Mouse (Mus musculus) MEL (cell line): ENCODE results near the gene Sec16b. TPM values are rescaled to one million over a fixed set of nuclear protein-coding genes. Genes with fewer than 3 reads are reported as not detected.
A peak's percentile ranks its signal among the peaks of the same experiment; 100 is the strongest.

Experiments used
- DNase-seq: peaks from one replicate; pipeline ENCODE4 v3.0.0; 2011; ENCODE audit warnings: low read depth, low spot score
- H3K27ac ChIP-seq: 2 replicates; pipeline ENCODE4 v1.5.1; 2012; ENCODE audit warnings: low read depth, mild to moderate bottlenecking, control low read depth, low read length, moderate library complexity; ENCODE audit not compliant: control insufficient read depth
- H3K27me3 ChIP-seq, 2 experiments: fragments of 150-350 bp in 1 of 2; sonication (generic) in 1 of 2; 2 replicates each; pipeline ENCODE4 v1.6.1; 2012; ENCODE audit warnings: low read length in 2 of 2, mild to moderate bottlenecking in 2 of 2, improper control_type of control experiment in 1 of 2, moderate library complexity in 1 of 2; ENCODE audit not compliant: insufficient read depth in 2 of 2, control insufficient read depth in 1 of 2
- H3K36me3 ChIP-seq, 2 experiments: 2 replicates each; pipeline ENCODE4 v1.6.1; 2012 to 2014; ENCODE audit warnings: low read length in 2 of 2, improper control_type of control experiment in 1 of 2, inconsistent platforms in 1 of 2, mild to moderate bottlenecking in 1 of 2; ENCODE audit not compliant: insufficient read depth in 2 of 2, control insufficient read depth in 1 of 2
- H3K4me1 ChIP-seq, 2 experiments: fragments of 150-350 bp in 1 of 2; sonication (generic) in 1 of 2; 2 replicates each; pipeline ENCODE4 v1.6.1; 2012; ENCODE audit warnings: low read length in 2 of 2, improper control_type of control experiment in 1 of 2, mild to moderate bottlenecking in 1 of 2; ENCODE audit not compliant: insufficient read depth in 2 of 2, control insufficient read depth in 1 of 2
- H3K4me3 ChIP-seq, 2 experiments: fragments of 150-350 bp in 1 of 2; sonication (generic) in 1 of 2; 2 replicates each; pipeline ENCODE4 v1.5.1; 2012; ENCODE audit warnings: low read depth in 2 of 2, low read length in 2 of 2, mild to moderate bottlenecking in 2 of 2, moderate library complexity in 2 of 2, control low read depth in 1 of 2, improper control_type of control experiment in 1 of 2; ENCODE audit not compliant: control insufficient read depth in 1 of 2, insufficient read depth in 1 of 2
- H3K79me2 ChIP-seq: 2 replicates; pipeline ENCODE4 v1.6.1; 2012; ENCODE audit warnings: mild to moderate bottlenecking, low read length, moderate library complexity; ENCODE audit not compliant: control insufficient read depth, poor library complexity, insufficient read depth
- H3K9ac ChIP-seq: 2 replicates; pipeline ENCODE4 v1.6.1; 2012; ENCODE audit warnings: low read depth, mild to moderate bottlenecking, control low read depth, low read length, moderate library complexity; ENCODE audit not compliant: control insufficient read depth, poor library complexity, severe bottlenecking
- H3K9me3 ChIP-seq: fragments of 150-350 bp; sonication (generic); replicated peaks from 2 replicates; pipeline ENCODE4 v1.6.1; 2012; ENCODE audit warnings: mild to moderate bottlenecking, low read length, improper control_type of control experiment, moderate library complexity; ENCODE audit not compliant: insufficient read depth
- CHD1 ChIP-seq: IDR thresholded peaks from 2 replicates; pipeline ENCODE4 v1.6.1; 2012; ENCODE audit warnings: low read depth, mild to moderate bottlenecking, inconsistent platforms, low read length, improper control_type of control experiment
- CTCF ChIP-seq, 3 experiments: IDR thresholded peaks in 2 of 3; conservative IDR thresholded peaks in 1 of 3; 2 replicates each; pipeline ENCODE4 v1.5.1; 2011 to 2012; ENCODE audit warnings: low read length in 3 of 3, low read depth in 2 of 3, mild to moderate bottlenecking in 2 of 3, improper control_type of control experiment in 1 of 3, inconsistent platforms in 1 of 3, mixed read lengths in 1 of 3, moderate library complexity in 1 of 3; ENCODE audit not compliant: control insufficient read depth in 1 of 3, insufficient read depth in 1 of 3, poor library complexity in 1 of 3, severe bottlenecking in 1 of 3
- EP300 ChIP-seq, 2 experiments: IDR thresholded peaks; 2 replicates each; pipeline ENCODE4 v1.6.1; 2011; ENCODE audit warnings: improper control_type of control experiment in 2 of 2, low read length in 2 of 2, low read depth in 1 of 2, mild to moderate bottlenecking in 1 of 2
- HCFC1 ChIP-seq: IDR thresholded peaks from 2 replicates; pipeline ENCODE4 v1.6.1; 2012; ENCODE audit warnings: low read depth, mild to moderate bottlenecking, inconsistent platforms, low read length, improper control_type of control experiment, moderate library complexity
- KAT2A ChIP-seq: conservative IDR thresholded peaks from 2 replicates; pipeline ENCODE4 v1.6.1; 2012; ENCODE audit warnings: low read depth, low read length, improper control_type of control experiment, inconsistent platforms
- MAFK ChIP-seq: IDR thresholded peaks from 2 replicates; pipeline ENCODE4 v1.6.1; 2011; ENCODE audit warnings: low read depth, mild to moderate bottlenecking, low read length, improper control_type of control experiment, borderline replicate concordance
- MAZ ChIP-seq: IDR thresholded peaks from 2 replicates; pipeline ENCODE4 v1.6.1; 2012; ENCODE audit warnings: low read depth, mild to moderate bottlenecking, inconsistent platforms, low read length, improper control_type of control experiment
- MYB ChIP-seq: IDR thresholded peaks from 2 replicates; pipeline ENCODE4 v1.6.1; 2011; ENCODE audit warnings: mild to moderate bottlenecking, low read depth, low read length, improper control_type of control experiment
- MYC ChIP-seq: IDR thresholded peaks from 2 replicates; pipeline ENCODE4 v1.6.1; 2011; ENCODE audit warnings: low read depth, mild to moderate bottlenecking, low read length, improper control_type of control experiment, moderate library complexity
- NRF1 ChIP-seq: IDR thresholded peaks from 2 replicates; pipeline ENCODE4 v1.6.1; 2014; ENCODE audit warnings: low read depth, mild to moderate bottlenecking, inconsistent platforms, low read length, improper control_type of control experiment, moderate library complexity; ENCODE audit not compliant: poor library complexity, insufficient read depth, severe bottlenecking
- POLR2AphosphoS2 ChIP-seq: IDR thresholded peaks from 2 replicates; pipeline ENCODE4 v1.6.1; 2011; ENCODE audit warnings: low read length, improper control_type of control experiment
- POLR2AphosphoS5 ChIP-seq: IDR thresholded peaks from 2 replicates; pipeline ENCODE4 v1.6.1; 2012; ENCODE audit warnings: low read depth, borderline replicate concordance, mild to moderate bottlenecking, inconsistent platforms, low read length, moderate library complexity, mixed read lengths
- RAD21 ChIP-seq: IDR thresholded peaks from 2 replicates; pipeline ENCODE4 v1.6.1; 2011; ENCODE audit warnings: mild to moderate bottlenecking, low read depth, low read length, improper control_type of control experiment
- SMC3 ChIP-seq: IDR thresholded peaks from 2 replicates; pipeline ENCODE4 v1.6.1; 2011; ENCODE audit warnings: low read depth, low read length, improper control_type of control experiment
- TAL1 ChIP-seq: IDR thresholded peaks from 2 replicates; pipeline ENCODE4 v1.6.1; 2012; ENCODE audit warnings: mild to moderate bottlenecking, inconsistent platforms, low read length, moderate library complexity, mixed read lengths
- TCF12 ChIP-seq: IDR thresholded peaks from 2 replicates; pipeline ENCODE4 v1.6.1; 2014; ENCODE audit warnings: low read depth, mild to moderate bottlenecking, inconsistent platforms, low read length, improper control_type of control experiment, moderate library complexity
- polyA plus RNA-seq, 2 experiments: library from polyadenylated mRNA; stranded (reverse) in 1 of 2; unstranded in 1 of 2; fragments of >175 nt in 1 of 2; fragments of >200 nt in 1 of 2; gene quantifications; 2 replicates each; pipeline versions ENCODE4 v1.2.1 to v1.2.4; 2012; ENCODE audit warnings: low replicate concordance in 2 of 2, low read depth in 1 of 2; ENCODE audit not compliant: insufficient read length in 2 of 2, insufficient read depth in 1 of 2, missing spikeins in 1 of 2
- total RNA-seq: library from RNA; depleted of rRNA; stranded (reverse); fragments of 300-350 nt; gene quantifications from 2 replicates; pipeline ENCODE4 v1.2.3, GENCODE M21; 2012

Gene Sec16b
- total and polyA plus RNA-seq, 3 experiments, result 0.03 to 0.04 TPM; not detected in 1

- Histone ChIP-seq H3K27ac (no peak overlapping the region), H3K36me3 (no peaks in the 10 kb centered on the region), H3K9me3 (no peaks in the 10 kb centered on the region), H3K9ac (no peak overlapping the region), H3K79me2 (no peaks in the 10 kb centered on the region), H3K27me3 (peaks cover 0 to 4% of the 10 kb centered on the region in 2 experiments; a peak in 2 of 4 replicates), H3K4me1 (no peaks in the 10 kb centered on the region), H3K4me3 (no peak overlapping the region)
- DNase-seq, result no peak
- peak; percentile 47 for TF ChIP-seq SMC3
- no peak for TF ChIP-seq KAT2A
- no peak for TF ChIP-seq TAL1
- peak; percentile 41 to 65 (median 53) for TF ChIP-seq CTCF (IDR thresholded peaks at IDR 0.05 in 2 of 3, conservative IDR thresholded peaks at IDR 0.05 in 1 of 3; ENCODE audit: control insufficient read depth in 1 of 3, insufficient read depth in 1 of 3, low read depth in 2 of 3, low read length in 3 of 3, poor library complexity in 1 of 3, severe bottlenecking in 1 of 3)
Measured at GRCm38 (mm10) chr1:157558145-157558544, 51.6 kb downstream of the Sec16b start.

GRCm38 (mm10) chr1:157559986-157560385 lies 53.5 kb downstream of the Sec16b start:
- Histone ChIP-seq H3K4me3 (no peak overlapping the region), H3K27ac (no peak overlapping the region)
- TF ChIP-seq NRF1, result no peak
- no peak for TF ChIP-seq POLR2AphosphoS2
- no peak for TF ChIP-seq TCF12
- TF ChIP-seq MAZ, result no peak
- TF ChIP-seq KAT2A, result no peak
- TF ChIP-seq RAD21, result no peak
- no peak for TF ChIP-seq MYC
- TF ChIP-seq MAFK, result no peak
- TF ChIP-seq EP300 (IDR thresholded peaks at IDR 0.05; ENCODE audit: low read depth in 1 of 2, low read length in 2 of 2), result no peak
- TF ChIP-seq POLR2AphosphoS5, result no peak
- no peak for TF ChIP-seq MYB
- TF ChIP-seq SMC3, result no peak
- TF ChIP-seq TAL1, result no peak
- no peak for TF ChIP-seq HCFC1
- no peak for TF ChIP-seq CHD1
- TF ChIP-seq, all 39 proteins: peak for 0
- Histone ChIP-seq H3K9me3 (no peaks in the 10 kb centered on the region), H3K27me3 (peaks cover 0 to 4% of the 10 kb centered on the region in 2 experiments; a peak in 3 of 4 replicates), H3K4me1 (no peaks in the 10 kb centered on the region), H3K79me2 (no peaks in the 10 kb centered on the region), H3K36me3 (no peaks in the 10 kb centered on the region), H3K9ac (no peak overlapping the region)
- DNase-seq, result no peak
